34 mouse cellular contexts compared by ENCODE assay signal in the genomic region with DNA sequence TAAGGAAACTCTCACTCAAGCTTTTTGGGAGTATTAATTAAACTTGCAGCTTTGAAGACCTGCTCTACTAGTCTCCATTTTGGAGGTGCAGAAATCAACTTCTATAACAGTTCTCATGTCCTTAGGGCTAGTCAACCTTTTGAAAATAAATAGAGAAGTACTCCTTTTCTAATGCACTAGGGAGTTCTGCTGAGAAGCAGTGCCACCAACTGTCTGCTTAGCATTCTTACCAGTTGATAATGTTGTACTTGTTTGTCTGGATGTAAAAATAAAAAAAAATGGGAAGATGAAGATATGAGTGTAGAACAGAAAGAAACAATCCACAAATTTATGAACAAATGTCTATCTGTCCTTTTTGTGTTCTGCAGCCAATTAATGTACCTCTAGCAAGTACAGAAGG. TPM values are rescaled to one million over a fixed set of nuclear protein-coding genes. Genes with fewer than 3 reads are reported as not detected.
DNase-seq lines count a peak whose midpoint lies in the region; ATAC-seq and TF ChIP-seq lines count a peak whose summit lies in the region.
"Had no signal": no experiment of that assay in that cellular context is flagged by ENCODE, and none has a peak within 500 bp of the region (broad histone marks: within the 10 kb centered on the region; RNA-seq: fewer than 3 reads in every experiment).

No protein-coding gene starts in this region.

- H3K9me3 ChIP-seq in intestine, postnatal 0 days (ENCODE audit: control insufficient read depth), result no peaks in the 10 kb centered on the region
- no peaks in the 10 kb centered on the region for H3K9me3 ChIP-seq in intestine, embryonic 15.5 days
- H3K9me3 ChIP-seq: heart, embryonic 13.5 days; limb, embryonic 10.5 days; liver, embryonic 15.5 days had no signal

- H3K4me2 ChIP-seq in intestine, postnatal 0 days (replicated peaks; ENCODE audit: low read depth), result no peak overlapping the region
- H3K4me2 ChIP-seq in intestine, embryonic 15.5 days (replicated peaks), result no peak overlapping the region
- H3K4me2 ChIP-seq: heart, embryonic 13.5 days; hindbrain, embryonic 14.5 days; liver, embryonic 15.5 days had no signal

- intact Hi-C loops in left cerebral cortex, postnatal 25 days (cut with DNase I), result loop anchor here (5.0 kb wide), 2 partner anchors 675 to 700 kb away; no protein-coding TSS in a partner anchor

- TF ChIP-seq POLR2A in brain, embryonic 14.5 days (IDR thresholded peaks at IDR 0.05; ENCODE audit: borderline replicate concordance, extremely low read depth, insufficient read depth, insufficient read length, poor library complexity, severe bottlenecking), result no peak

- TF ChIP-seq CTCF in intestine, postnatal 0 days (IDR thresholded peaks at IDR 0.05; ENCODE audit: low read depth), result 0 out of 2 replicates have a peak, but pooled peaks have one; percentile 3
- TF ChIP-seq CTCF in brain, embryonic 14.5 days (IDR thresholded peaks at IDR 0.05; ENCODE audit: borderline replicate concordance, extremely low read depth, insufficient read depth, insufficient read length), result no peak

- no peak for ATAC-seq in intestine, postnatal 0 days
- ATAC-seq in intestine, embryonic 15.5 days, result no peak
- ATAC-seq: forebrain, embryonic 16.5 days had no signal

- no peaks in the 10 kb centered on the region for H3K27me3 ChIP-seq in intestine, postnatal 0 days (replicated peaks; ENCODE audit: control insufficient read depth, insufficient read depth, low read length)
- no peaks in the 10 kb centered on the region for H3K27me3 ChIP-seq in intestine, embryonic 15.5 days (replicated peaks)
- H3K27me3 ChIP-seq: heart, embryonic 13.5 days; liver, embryonic 15.5 days had no signal

- H3K36me3 ChIP-seq in intestine, postnatal 0 days (ENCODE audit: control insufficient read depth, insufficient read depth), result no peaks in the 10 kb centered on the region
- no peaks in the 10 kb centered on the region for H3K36me3 ChIP-seq in intestine, embryonic 15.5 days
- H3K36me3 ChIP-seq: heart, embryonic 13.5 days; limb, embryonic 10.5 days; liver, embryonic 15.5 days had no signal

- H3K27ac ChIP-seq in intestine, postnatal 0 days (ENCODE audit: low read depth, low read length), result no peak overlapping the region
- H3K27ac ChIP-seq in intestine, embryonic 15.5 days, result no peak overlapping the region
- H3K27ac ChIP-seq: heart, adult 2 months; heart, embryonic 13.5 days; hindbrain, embryonic 14.5 days; limb, embryonic 10.5 days; liver, embryonic 15.5 days; macrophage had no signal

- no peak overlapping the region for H3K9ac ChIP-seq in intestine, postnatal 0 days (ENCODE audit: low read depth, low read length)
- H3K9ac ChIP-seq in intestine, embryonic 15.5 days, result no peak overlapping the region
- H3K9ac ChIP-seq: heart, embryonic 13.5 days; hindbrain, embryonic 14.5 days; liver, embryonic 15.5 days had no signal

- peak; percentile 24 to 42 for DNase-seq in left cerebral cortex, postnatal 25 days (ENCODE audit: low spot score in 2 of 2)
- DNase-seq in left cerebral cortex, adult 11 months (ENCODE audit: low spot score), result no peak
- DNase-seq in brain, adult 2 months (ENCODE audit: low read depth, low spot score), result peak; percentile 59
- peak; percentile 70 for DNase-seq in brain, embryonic 14.5 days (ENCODE audit: low read depth)
- DNase-seq in spleen, adult 12 weeks (ENCODE audit: low spot score), result no peak
- DNase-seq: adrenal gland, adult 2 months; cerebellum, adult 2 months; cerebellum, postnatal 36 days; gastrocnemius, postnatal 36 days; heart, adult 2 months; heart, postnatal 14 days; kidney, adult 9 months; kidney, postnatal 25 days; liver had no signal

- no peak overlapping the region for H3K4me3 ChIP-seq in intestine, postnatal 0 days (ENCODE audit: low read depth, low read length)
- H3K4me3 ChIP-seq in intestine, embryonic 15.5 days (replicated peaks), result no peak overlapping the region
- H3K4me3 ChIP-seq: heart, adult 2 months; heart, embryonic 13.5 days; limb, embryonic 10.5 days; liver, embryonic 15.5 days had no signal

- H3K4me1 ChIP-seq in intestine, postnatal 0 days (replicated peaks; ENCODE audit: control insufficient read depth, insufficient read depth, low read length), result no peaks in the 10 kb centered on the region
- no peaks in the 10 kb centered on the region for H3K4me1 ChIP-seq in intestine, embryonic 15.5 days (replicated peaks)
- H3K4me1 ChIP-seq: heart, embryonic 13.5 days; limb, embryonic 10.5 days; liver, embryonic 15.5 days had no signal

RNA-seq across cellular contexts. Expression of a gene that starts 42.7 kb away (rescaled TPM):
- polyA plus RNA-seq in intestine, postnatal 0 days (2015; fragmentation: Nextera tagmentation; extraction: Ambion mirVana), result 52.4 and 93.9 TPM in 2 replicates
- polyA plus RNA-seq in intestine, embryonic 15.5 days (2015; fragmentation: Nextera tagmentation; extraction: Ambion mirVana), result 8.1 and 10.1 TPM in 2 replicates
- not detected for total RNA-seq in left cerebral cortex, postnatal 25 days (2021)
- polyA plus RNA-seq in brain, embryonic 14.5 days (2012; rRNA removed), result 0.44 and 1.0 TPM in 2 replicates
- total RNA-seq: adrenal gland, adult 2 months; adrenal gland, postnatal 4 days; gastrocnemius, adult 18-20 months; gastrocnemius, postnatal 36 days; heart, adult 2 months; layer of hippocampus, postnatal 10 days; MEL; monocyte, adult 5-6 weeks; neutrophil, adult 5-6 weeks had no signal
- polyA plus RNA-seq: adrenal gland, adult 2 months; C2C12; forebrain, embryonic 16.5 days; limb, embryonic 10.5 days; liver, embryonic 15.5 days; lung, embryonic 16.5 days; macrophage had no signal

RNA-seq across cellular contexts. Expression of a gene that starts 50.9 kb away (rescaled TPM):
- polyA plus RNA-seq in intestine, postnatal 0 days (2015; fragmentation: Nextera tagmentation; extraction: Ambion mirVana), result not detected in 2 replicates
- polyA plus RNA-seq in intestine, embryonic 15.5 days (2015; fragmentation: Nextera tagmentation; extraction: Ambion mirVana), result 0.75 and 1.7 TPM in 2 replicates
- not detected for total RNA-seq in left cerebral cortex, postnatal 25 days (2021)
- polyA plus RNA-seq in brain, embryonic 14.5 days (2012; rRNA removed), result not detected in 2 replicates
- total RNA-seq: adrenal gland, adult 2 months; gastrocnemius, adult 18-20 months; gastrocnemius, postnatal 36 days; heart, adult 2 months; heart, postnatal 14 days; layer of hippocampus, postnatal 10 days; MEL; monocyte, adult 5-6 weeks; neutrophil, adult 5-6 weeks had no signal
- polyA plus RNA-seq: adrenal gland, adult 2 months; C2C12; cerebellum, adult 2 months; embryonic facial prominence, embryonic 14.5 days; forebrain, embryonic 16.5 days; heart, adult 2 months; heart, embryonic 13.5 days; hindbrain, embryonic 14.5 days; intestine, embryonic 14.5 days; limb, embryonic 10.5 days; liver, embryonic 15.5 days; lung, embryonic 16.5 days; macrophage; thymus, postnatal 0 days had no signal

RNA-seq across cellular contexts. Expression of a gene that starts 52.7 kb away (rescaled TPM):
- not detected in 2 replicates for polyA plus RNA-seq in intestine, postnatal 0 days (2015; fragmentation: Nextera tagmentation; extraction: Ambion mirVana)
- not detected in 2 replicates for polyA plus RNA-seq in intestine, embryonic 15.5 days (2015; fragmentation: Nextera tagmentation; extraction: Ambion mirVana)
- not detected for total RNA-seq in left cerebral cortex, postnatal 25 days (2021)
- not detected in 2 replicates for polyA plus RNA-seq in brain, embryonic 14.5 days (2012; rRNA removed)
- total RNA-seq: adrenal gland, adult 2 months; adrenal gland, postnatal 4 days; gastrocnemius, adult 18-20 months; gastrocnemius, postnatal 36 days; heart, adult 2 months; heart, postnatal 14 days; layer of hippocampus, postnatal 10 days; MEL; monocyte, adult 5-6 weeks; neutrophil, adult 5-6 weeks had no signal
- polyA plus RNA-seq: adrenal gland, adult 2 months; C2C12; cerebellum, adult 2 months; embryonic facial prominence, embryonic 14.5 days; forebrain, embryonic 16.5 days; heart, adult 2 months; heart, embryonic 13.5 days; hindbrain, embryonic 14.5 days; intestine, embryonic 14.5 days; limb, embryonic 10.5 days; liver, embryonic 15.5 days; lung, embryonic 16.5 days; macrophage; stomach, embryonic 16.5 days had no signal

Comparison
In these comparisons a context has a peak if more than half of its experiments do, and no peak if none do; other contexts are left out.
1. DNase-seq: peak in left cerebral cortex, postnatal 25 days (2 of 2), brain, adult 2 months (single experiment) and brain, embryonic 14.5 days (single experiment); none in left cerebral cortex, adult 11 months (single experiment) and spleen, adult 12 weeks (single experiment).